Comparison of ENCODE assay signal across 21 mouse cellular contexts in genomic region chr14:121244104-121244503, GRCm38 (mm10).
A peak's percentile ranks its signal among the peaks of the same experiment; 100 is the strongest.
DNase-seq lines count a peak whose midpoint lies in the region; ATAC-seq and TF ChIP-seq lines count a peak whose summit lies in the region.
"Had no signal": no experiment of that assay in that cellular context is flagged by ENCODE, and none has a peak within 500 bp of the region (broad histone marks: within the 10 kb centered on the region; RNA-seq: fewer than 3 reads in every experiment).

No protein-coding gene starts in this region.

- H3K4me3 ChIP-seq in heart, embryonic 12.5 days: no peak overlapping the region
- H3K4me3 ChIP-seq in kidney, embryonic 16.5 days (ENCODE audit: low read length): no peak overlapping the region
- H3K4me3 ChIP-seq in E14TG2a.4 (replicated peaks; ENCODE audit: low read length): peak overlapping the region; percentile 77
- no peak overlapping the region for H3K4me3 ChIP-seq in forebrain, embryonic 12.5 days (replicated peaks)
- H3K4me3 ChIP-seq: embryonic facial prominence, embryonic 13.5 days; gastrocnemius, adult 2 months; heart, adult 2 months; heart, embryonic 13.5 days had no signal

- ATAC-seq in heart, embryonic 12.5 days (ENCODE audit: insufficient number of reproducible peaks, low FRiP score): peak; percentile 25; the same call in 1 of the 2 replicates
- ATAC-seq in kidney, embryonic 16.5 days (ENCODE audit: low FRiP score, low TSS enrichment): peak; percentile 14; the same call in 1 of the 2 replicates
- ATAC-seq in erythroid progenitor cell, adult 5-6 weeks (replicated peaks; ENCODE audit: low FRiP score, poor library complexity, severe bottlenecking): 0 out of 2 replicates have a peak, but pooled peaks have one; percentile 14
- no peak for ATAC-seq in forebrain, embryonic 12.5 days (ENCODE audit: low FRiP score)
- ATAC-seq: forebrain, embryonic 14.5 days; intestine, embryonic 16.5 days had no signal

- no peak for DNase-seq in heart, adult 9 months (ENCODE audit: low spot score in 2 of 2)
- no peak for DNase-seq in kidney, adult 8-10 months
- DNase-seq in layer of hippocampus, adult 9-10 months (ENCODE audit: low spot score): no peak
- DNase-seq: adrenal gland, adult 2 months; adrenal gland, postnatal 25 days; cerebellum, adult 18-20 months; cerebellum, adult 9-11 months; cerebellum, postnatal 36 days; gastrocnemius, adult 2 months; heart, adult 2 months; heart, postnatal 36 days had no signal

- H3K4me2 ChIP-seq in heart, embryonic 12.5 days: no peak overlapping the region
- no peak overlapping the region for H3K4me2 ChIP-seq in kidney, embryonic 16.5 days (replicated peaks; ENCODE audit: low read depth, low read length)
- no peak overlapping the region for H3K4me2 ChIP-seq in forebrain, embryonic 12.5 days
- H3K4me2 ChIP-seq: embryonic facial prominence, embryonic 13.5 days; heart, embryonic 13.5 days; hindbrain, embryonic 14.5 days had no signal

- peaks cover 57% of the 10 kb centered on the region for H3K36me3 ChIP-seq in heart, embryonic 12.5 days
- peaks cover 59% of the 10 kb centered on the region for H3K36me3 ChIP-seq in kidney, embryonic 16.5 days (ENCODE audit: insufficient read depth, low read length)
- no peaks in the 10 kb centered on the region for H3K36me3 ChIP-seq in E14TG2a.4 (ENCODE audit: insufficient read depth, low read length)
- H3K36me3 ChIP-seq in forebrain, embryonic 12.5 days (replicated peaks): peaks cover 49% of the 10 kb centered on the region

- H3K27me3 ChIP-seq in heart, embryonic 12.5 days (replicated peaks): no peaks in the 10 kb centered on the region
- H3K27me3 ChIP-seq in kidney, embryonic 16.5 days (ENCODE audit: insufficient read depth, low read length): no peaks in the 10 kb centered on the region
- H3K27me3 ChIP-seq in E14TG2a.4 (ENCODE audit: insufficient read depth, low read length): no peaks in the 10 kb centered on the region
- H3K27me3 ChIP-seq in forebrain, embryonic 12.5 days: no peaks in the 10 kb centered on the region
- H3K27me3 ChIP-seq: embryonic facial prominence, embryonic 13.5 days; heart, embryonic 13.5 days had no signal

- H3K27ac ChIP-seq in heart, embryonic 12.5 days (ENCODE audit: poor library complexity, severe bottlenecking): no peak overlapping the region
- no peak overlapping the region for H3K27ac ChIP-seq in kidney, embryonic 16.5 days (ENCODE audit: low read length)
- H3K27ac ChIP-seq in forebrain, embryonic 12.5 days: no peak overlapping the region
- H3K27ac ChIP-seq: embryonic facial prominence, embryonic 13.5 days; gastrocnemius, adult 2 months; heart, adult 2 months; heart, embryonic 13.5 days; hindbrain, embryonic 14.5 days had no signal

- no peaks in the 10 kb centered on the region for H3K9me3 ChIP-seq in heart, embryonic 12.5 days (replicated peaks)
- H3K9me3 ChIP-seq in kidney, embryonic 16.5 days (ENCODE audit: low read length): no peaks in the 10 kb centered on the region
- H3K9me3 ChIP-seq in E14TG2a.4 (ENCODE audit: low read length): no peaks in the 10 kb centered on the region
- H3K9me3 ChIP-seq in forebrain, embryonic 12.5 days: no peaks in the 10 kb centered on the region
- H3K9me3 ChIP-seq: embryonic facial prominence, embryonic 13.5 days; heart, embryonic 13.5 days had no signal

- WGBS in heart, embryonic 12.5 days: 90% methylated on average over 15 of the region's 15 CpGs
- 94% methylated on average over 15 of the region's 15 CpGs for WGBS in kidney, embryonic 16.5 days
- WGBS in forebrain, embryonic 12.5 days: 92% methylated on average over 15 of the region's 15 CpGs

- peaks cover 35% of the 10 kb centered on the region for H3K4me1 ChIP-seq in heart, embryonic 12.5 days (replicated peaks)
- peaks cover 12% of the 10 kb centered on the region; the same call in 1 of the 2 replicates for H3K4me1 ChIP-seq in kidney, embryonic 16.5 days (ENCODE audit: insufficient read depth, low read length)
- H3K4me1 ChIP-seq in E14TG2a.4 (replicated peaks; ENCODE audit: low read depth, low read length): peaks cover 26% of the 10 kb centered on the region; the same call in 1 of the 2 replicates
- H3K4me1 ChIP-seq in forebrain, embryonic 12.5 days: peaks cover 14% of the 10 kb centered on the region; the same call in 1 of the 2 replicates

- TF ChIP-seq CTCF in E14TG2a.4 (conservative IDR thresholded peaks at IDR 0.05; ENCODE audit: low read length): no peak

- no peak overlapping the region for H3K9ac ChIP-seq in heart, embryonic 12.5 days
- no peak overlapping the region for H3K9ac ChIP-seq in kidney, embryonic 16.5 days (replicated peaks; ENCODE audit: low read length)
- no peak overlapping the region for H3K9ac ChIP-seq in forebrain, embryonic 12.5 days
- H3K9ac ChIP-seq: embryonic facial prominence, embryonic 13.5 days; heart, embryonic 13.5 days; hindbrain, embryonic 14.5 days had no signal
